Mouse (Mus musculus) neural tube, embryonic 15.5 days (tissue): ENCODE data around the gene Gm20773. TPM values are rescaled to one million over a fixed set of nuclear protein-coding genes. Genes with fewer than 3 reads are reported as not detected.
"Not testable (repeated sequence)": the region's sequence is repeated elsewhere in the genome, so short reads cannot be mapped to it uniquely, and the experiment has no call there.

Experiments
- ATAC-seq: fragments of 200-750 bp; cut with Nextera tagmentation; 2 replicates; pipeline ENCODE4 v1.8.0; 2017; ENCODE audit warnings: mild to moderate bottlenecking, moderate TSS enrichment, moderate library complexity; ENCODE audit not compliant: low FRiP score
- H3K27ac ChIP-seq: fragments of 300-500 bp; sonication (generic); replicated peaks from 2 replicates; pipeline ENCODE4 v1.5.1; 2015; ENCODE audit warnings: mild to moderate bottlenecking, inconsistent platforms
- H3K27me3 ChIP-seq: fragments of 300-500 bp; sonication (generic); replicated peaks from 2 replicates; pipeline ENCODE4 v1.6.1; 2015; ENCODE audit warnings: inconsistent platforms
- H3K36me3 ChIP-seq: fragments of 300-500 bp; sonication (generic); 2 replicates; pipeline ENCODE4 v1.6.1; 2015; ENCODE audit warnings: inconsistent platforms
- H3K4me1 ChIP-seq: fragments of 300-500 bp; sonication (generic); 2 replicates; pipeline ENCODE4 v1.6.1; 2015; ENCODE audit warnings: inconsistent platforms
- H3K4me2 ChIP-seq: fragments of 300-500 bp; sonication (generic); 2 replicates; pipeline ENCODE4 v1.6.1; 2015; ENCODE audit warnings: inconsistent platforms, mild to moderate bottlenecking, moderate library complexity
- H3K4me3 ChIP-seq: fragments of 300-500 bp; sonication (generic); replicated peaks from 2 replicates; pipeline ENCODE4 v1.5.1; 2015; ENCODE audit warnings: mild to moderate bottlenecking, inconsistent platforms
- H3K9ac ChIP-seq: fragments of 300-500 bp; sonication (generic); replicated peaks from 2 replicates; pipeline ENCODE4 v1.6.1; 2015; ENCODE audit warnings: mild to moderate bottlenecking, inconsistent platforms
- H3K9me3 ChIP-seq: fragments of 300-500 bp; sonication (generic); replicated peaks from 2 replicates; pipeline ENCODE4 v1.6.1; 2016; ENCODE audit warnings: inconsistent platforms
- WGBS: fragments of 180-500 bp; shearing (Covaris S2); methylation state at CpG from one replicate; pipeline ENCODE4 v1.1.7; 2015; ENCODE audit warnings: mixed read lengths; 5-methylcytosine and 5-hydroxymethylcytosine counted together
- polyA plus RNA-seq: library from polyadenylated mRNA; unstranded; fragments of >200 nt; fragmentation: Nextera tagmentation; extraction: Ambion mirVana; gene quantifications from 2 replicates; pipeline ENCODE4 v1.2.1, GENCODE M21; 2015

Gene Gm20773
- not detected in 2 replicates for polyA plus RNA-seq

GRCm38 (mm10) chrY:13493726-13494125 lies at the start of gene Gm20773:
Gm20773 (plus strand) TSS chrY:13494026.
- H3K4me2 ChIP-seq, H3K9me3 ChIP-seq, H3K4me1 ChIP-seq, H3K9ac ChIP-seq, ATAC-seq, H3K27ac ChIP-seq, H3K27me3 ChIP-seq, H3K4me3 ChIP-seq, H3K36me3 ChIP-seq: not testable (repeated sequence)
- no CpG with 5 or more reads among the region's 1 CpGs for WGBS

DNA sequence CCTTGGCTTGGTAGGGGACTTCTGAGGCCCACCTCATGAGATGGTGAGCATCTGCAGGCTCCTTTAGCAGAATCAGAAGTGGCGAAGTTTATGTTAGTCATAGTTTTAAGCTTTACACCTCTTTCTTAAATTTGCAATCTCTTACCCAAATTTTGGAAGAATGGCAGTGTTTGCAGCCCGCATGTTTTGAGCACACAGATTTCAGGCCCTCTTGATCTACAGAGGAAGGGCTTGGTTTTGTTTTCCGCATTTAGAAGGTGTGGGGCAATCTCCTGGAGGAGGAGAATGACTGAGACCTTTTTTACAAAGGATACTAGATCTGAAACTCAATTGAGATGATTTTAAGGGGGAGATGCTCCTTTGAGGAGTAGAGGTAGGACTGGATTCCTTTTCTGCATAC lies 28.3 kb upstream of the Gm20773 start, which contains the start of gene Gm21866:
Gene Gm21866, minus strand, starts transcription at position 101 of the 400 bp plus-strand sequence.
- H3K9ac ChIP-seq, H3K36me3 ChIP-seq, H3K4me3 ChIP-seq, H3K4me1 ChIP-seq, H3K27me3 ChIP-seq, H3K4me2 ChIP-seq, H3K27ac ChIP-seq, ATAC-seq, H3K9me3 ChIP-seq: not testable (repeated sequence)
- WGBS: 71% methylated on average over 2 of the region's 3 CpGs

Other genes with a start within 250 kb of the Gm20773 start
- gene Gm21440, start 241.6 kb upstream of the Gm20773 start, polyA plus RNA-seq: not detected in 2 replicates
- not detected in 2 replicates for gene Gm21454, start 241.6 kb upstream of the Gm20773 start, polyA plus RNA-seq
- not detected in 2 replicates for gene Gm21725, start 145.0 kb upstream of the Gm20773 start, polyA plus RNA-seq
- not detected in 2 replicates for gene Gm21866, start 28.4 kb upstream of the Gm20773 start, polyA plus RNA-seq